Mouse (Mus musculus) heart, embryonic 14.5 days (tissue): ENCODE measurements at regions not wholly inside any gene's neighbourhood (a gene's known extent, or its start where the extent isn't known, plus 50 kb on each side); places are given as distances from the start of the nearest gene placed in this dataset.

Experiments
- ATAC-seq: fragments of 200-750 bp; cut with Nextera tagmentation; 2 replicates; pipeline ENCODE4 v1.8.0; 2017; ENCODE audit warnings: low read depth, moderate TSS enrichment; ENCODE audit not compliant: insufficient number of reproducible peaks, insufficient read depth, low FRiP score
- H3K27ac ChIP-seq, 2 experiments: fragments of 200-500 bp in 1 of 2; fragments of 300-500 bp in 1 of 2; sonication (generic) in 1 of 2; replicated peaks in 1 of 2; 2 replicates each; pipeline ENCODE4 v1.5.1; 2012 to 2014; ENCODE audit warnings: low read depth in 2 of 2, low read length in 2 of 2, control low read depth in 1 of 2, mild to moderate bottlenecking in 1 of 2, mixed read lengths in 1 of 2; ENCODE audit not compliant: control insufficient read depth in 1 of 2, insufficient read depth in 1 of 2
- H3K27me3 ChIP-seq: fragments of 300-500 bp; sonication (generic); 2 replicates; pipeline ENCODE4 v1.6.1; 2014; ENCODE audit warnings: mild to moderate bottlenecking, low read length, control low read depth; ENCODE audit not compliant: control insufficient read depth, insufficient read depth
- H3K36me3 ChIP-seq: fragments of 300-500 bp; sonication (generic); 2 replicates; pipeline ENCODE4 v1.6.1; 2014; ENCODE audit warnings: mild to moderate bottlenecking, control low read depth, low read length, mixed read lengths; ENCODE audit not compliant: control insufficient read depth, insufficient read depth
- H3K4me1 ChIP-seq, 2 experiments: fragments of 200-500 bp in 1 of 2; fragments of 300-500 bp in 1 of 2; sonication (generic) in 1 of 2; 2 replicates each; pipeline ENCODE4 v1.6.1; 2012 to 2014; ENCODE audit warnings: low read length in 2 of 2, control low read depth in 1 of 2, mixed read lengths in 1 of 2; ENCODE audit not compliant: control insufficient read depth in 2 of 2, insufficient read depth in 2 of 2
- H3K4me2 ChIP-seq: fragments of 300-500 bp; sonication (generic); 2 replicates; pipeline ENCODE4 v1.6.1; 2014; ENCODE audit warnings: mild to moderate bottlenecking, low read length
- H3K4me3 ChIP-seq, 2 experiments: fragments of 200-500 bp in 1 of 2; fragments of 300-500 bp in 1 of 2; sonication (generic) in 1 of 2; 2 replicates each; pipeline ENCODE4 v1.5.1; 2012 to 2014; ENCODE audit warnings: low read length in 2 of 2, mild to moderate bottlenecking in 2 of 2, control low read depth in 1 of 2, low read depth in 1 of 2, moderate library complexity in 1 of 2; ENCODE audit not compliant: control insufficient read depth in 1 of 2, insufficient read depth in 1 of 2
- H3K9ac ChIP-seq: fragments of 300-500 bp; sonication (generic); 2 replicates; pipeline ENCODE4 v1.6.1; 2014; ENCODE audit warnings: mild to moderate bottlenecking, low read length
- H3K9me3 ChIP-seq: fragments of 300-500 bp; sonication (generic); 2 replicates; pipeline ENCODE4 v1.6.1; 2016; ENCODE audit warnings: low read length, control low read depth; ENCODE audit not compliant: control insufficient read depth
- whole genome bisulfite sequencing: fragments of 180-500 bp; shearing (Covaris S2); extraction: QIAGEN DNeasy Blood & Tissue Kit; methylation state at CpG from one replicate; pipeline ENCODE4 v1.1.7; 2014; 5-methylcytosine and 5-hydroxymethylcytosine counted together

GRCm38 (mm10) chr12:17069808-17070207 is 58.3 kb upstream of the 2410004P03Rik start:
- Histone ChIP-seq H3K4me1 (no peaks in the 10 kb centered on the region), H3K4me3 (no peak overlapping the region), H3K36me3 (no peaks in the 10 kb centered on the region), H3K9me3 (no peaks in the 10 kb centered on the region), H3K9ac (no peak overlapping the region), H3K27ac (no peak overlapping the region), H3K4me2 (no peak overlapping the region), H3K27me3 (no peaks in the 10 kb centered on the region)
- WGBS = 81% methylated on average over 9 of the region's 9 CpGs
- ATAC-seq = no peak

DNA sequence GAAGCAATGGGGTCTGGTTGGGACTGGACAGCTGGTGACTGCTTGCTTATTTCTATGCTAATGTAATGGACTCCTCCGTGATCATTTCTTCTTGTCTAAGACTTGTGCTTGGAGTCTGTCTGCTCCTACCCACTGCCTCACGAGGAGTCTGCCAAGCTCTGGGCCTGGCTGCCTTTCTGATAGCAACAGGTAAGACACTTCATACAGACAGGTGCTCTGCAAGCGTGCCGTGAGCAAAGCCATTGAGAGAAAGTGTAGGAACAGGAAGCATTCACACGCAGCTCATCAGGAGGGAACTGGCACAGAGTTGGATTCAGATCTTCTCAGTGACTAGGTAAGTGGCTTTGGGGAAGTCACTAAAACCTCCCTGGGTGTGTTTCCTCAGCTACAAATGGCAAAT is 57.6 kb upstream of the 2410004P03Rik start:
- no peaks in the 10 kb centered on the region for H3K27me3 ChIP-seq

DNA sequence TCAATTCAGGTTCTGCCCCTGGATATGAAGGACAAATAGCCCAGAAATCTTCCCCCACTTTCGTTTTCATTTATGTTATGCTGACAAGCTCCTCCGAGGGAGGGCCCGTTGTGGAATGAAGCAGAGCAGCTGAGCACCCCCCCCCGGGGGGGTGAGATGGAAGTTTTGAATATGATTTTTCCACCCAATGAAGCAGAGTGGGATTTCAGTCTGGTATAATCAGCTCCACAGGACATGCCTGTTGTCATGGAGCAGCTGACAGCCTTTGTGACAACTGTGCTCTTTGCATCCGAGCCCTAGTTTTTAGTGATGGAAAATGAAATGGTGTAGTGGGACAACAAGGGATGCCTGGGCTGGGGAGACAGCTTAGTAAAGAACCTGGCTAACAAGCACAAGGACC is 52.4 kb upstream of the 2410004P03Rik start:
- no peaks in the 10 kb centered on the region for H3K4me1 ChIP-seq
- no peaks in the 10 kb centered on the region for H3K27me3 ChIP-seq
- H3K9me3 ChIP-seq = no peaks in the 10 kb centered on the region
- no peak overlapping the region for H3K4me2 ChIP-seq
- H3K9ac ChIP-seq = no peak overlapping the region
- no peak overlapping the region for H3K27ac ChIP-seq
- H3K4me3 ChIP-seq = no peak overlapping the region
- 61% methylated on average over 5 of the region's 5 CpGs for WGBS
- H3K36me3 ChIP-seq = no peaks in the 10 kb centered on the region
- ATAC-seq = no peak

More for the DNA sequence above, 57.6 kb upstream of the 2410004P03Rik start:
- H3K27ac ChIP-seq = no peak overlapping the region
- WGBS = 69% methylated on average over 5 of the region's 5 CpGs
- H3K9ac ChIP-seq = no peak overlapping the region
- no peak overlapping the region for H3K4me2 ChIP-seq
- no peaks in the 10 kb centered on the region for H3K9me3 ChIP-seq
- H3K4me1 ChIP-seq = no peaks in the 10 kb centered on the region
- no peak overlapping the region for H3K4me3 ChIP-seq
- ATAC-seq = no peak
- H3K36me3 ChIP-seq = no peaks in the 10 kb centered on the region
